Mouse (Mus musculus) liver, adult 2 months (tissue): ENCODE results near the gene Iqgap2.

ENCODE experiments used
- CTCF ChIP-seq: fragments of 200-500 bp; IDR thresholded peaks from 2 replicates; pipeline ENCODE4 v1.5.1; 2011; ENCODE audit warnings: low read depth, low read length, control low read depth
- POLR2A ChIP-seq: fragments of 200-500 bp; IDR thresholded peaks from 2 replicates; pipeline ENCODE4 v1.6.1; 2011; ENCODE audit warnings: low read length, control low read depth; ENCODE audit not compliant: insufficient read depth; ENCODE audit errors: extremely low read depth

DNA sequence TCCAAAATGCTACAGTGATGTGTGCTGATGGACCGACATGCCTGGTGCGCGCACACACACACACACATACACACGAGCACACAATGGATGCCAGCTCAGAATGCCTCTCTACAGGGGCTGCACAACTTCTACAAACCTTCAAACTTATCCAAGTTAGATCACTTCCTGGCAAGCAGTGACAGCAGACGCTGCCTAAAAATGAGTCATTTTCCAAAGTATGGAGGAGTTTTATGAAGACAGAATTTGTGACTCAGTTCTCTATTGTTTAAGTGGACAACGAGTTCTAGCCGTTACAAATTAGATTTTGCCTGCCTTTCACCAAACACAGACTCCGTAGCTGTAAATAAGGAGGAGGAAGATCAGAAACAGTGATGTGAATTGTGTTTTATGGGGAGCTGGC is 97.4 kb downstream of the Iqgap2 start:
- TF ChIP-seq CTCF (no peak), POLR2A (no peak)
